Mouse (Mus musculus) naive thymus-derived CD4-positive, alpha-beta T cell, adult 2 months (primary cell): Measurements from ENCODE around the gene Ccdc134.

Source experiments
- DNase-seq: peaks from one replicate; pipeline ENCODE4 v3.0.0-alpha.2; 2011; ENCODE audit warnings: low read depth

The Ccdc134 gene

DNA sequence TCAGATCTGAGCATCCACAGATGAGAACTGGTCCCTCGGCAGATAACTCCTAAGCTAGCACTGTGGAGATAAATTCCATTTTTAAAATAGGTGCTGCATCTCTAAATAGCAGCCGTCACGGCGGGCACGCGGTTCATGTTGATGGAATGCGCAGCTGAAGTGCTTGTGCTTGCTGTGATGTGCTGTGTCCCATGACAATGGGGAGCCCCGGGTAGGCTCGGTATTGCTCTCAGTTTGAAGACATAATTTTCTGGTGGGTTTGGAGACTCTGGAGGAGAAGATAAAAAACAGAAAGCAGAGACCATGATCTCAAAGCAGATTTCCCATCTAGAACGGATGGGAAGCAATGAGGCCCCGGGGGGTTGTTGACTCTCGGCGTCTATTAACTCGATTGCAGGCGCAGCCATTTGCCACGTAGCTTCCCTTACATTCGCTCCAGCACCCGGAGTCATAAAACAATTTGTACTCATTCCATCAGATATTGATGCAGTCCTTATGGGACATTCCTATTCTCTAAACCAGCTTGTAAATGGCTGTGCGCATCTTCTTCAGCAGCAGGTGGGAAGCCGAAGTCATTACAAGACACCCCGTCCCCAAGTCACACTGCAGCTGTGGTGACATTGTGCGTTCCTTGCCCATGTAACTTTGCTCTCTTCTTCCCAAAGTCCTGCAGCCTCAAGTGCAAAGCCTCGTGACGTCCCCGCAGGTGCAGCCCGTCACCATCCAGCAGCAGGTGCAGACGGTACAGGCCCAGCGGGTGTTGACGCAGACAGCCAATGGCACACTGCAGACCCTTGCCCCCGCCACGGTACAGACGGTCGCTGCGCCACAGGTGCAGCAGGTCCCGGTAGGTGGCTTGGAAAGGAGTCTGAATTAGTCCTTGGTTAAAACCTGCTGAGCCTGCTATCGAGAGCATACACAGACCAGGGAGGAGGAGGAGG, 43.0 kb downstream of the Ccdc134 start:
- DNase-seq: no peak

DNA sequence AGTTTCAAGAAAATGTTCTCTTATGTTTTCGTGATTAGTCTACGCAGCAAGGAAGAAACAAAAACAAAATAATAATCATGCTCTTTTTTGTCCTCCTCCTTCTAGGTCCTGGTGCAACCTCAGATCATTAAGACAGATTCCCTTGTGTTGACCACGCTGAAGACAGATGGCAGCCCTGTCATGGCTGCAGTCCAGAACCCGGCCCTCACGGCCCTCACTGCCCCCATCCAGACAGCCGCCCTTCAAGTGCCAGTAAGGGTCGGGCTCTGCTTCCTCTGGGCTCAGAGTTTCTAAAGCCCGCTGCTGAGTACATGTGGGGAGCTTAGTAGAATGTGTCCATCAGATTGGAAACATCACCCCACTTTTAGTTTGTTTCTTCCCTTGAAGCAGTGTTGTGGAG, 44.9 kb downstream of the Ccdc134 start:
- DNase-seq: no peak

DNA sequence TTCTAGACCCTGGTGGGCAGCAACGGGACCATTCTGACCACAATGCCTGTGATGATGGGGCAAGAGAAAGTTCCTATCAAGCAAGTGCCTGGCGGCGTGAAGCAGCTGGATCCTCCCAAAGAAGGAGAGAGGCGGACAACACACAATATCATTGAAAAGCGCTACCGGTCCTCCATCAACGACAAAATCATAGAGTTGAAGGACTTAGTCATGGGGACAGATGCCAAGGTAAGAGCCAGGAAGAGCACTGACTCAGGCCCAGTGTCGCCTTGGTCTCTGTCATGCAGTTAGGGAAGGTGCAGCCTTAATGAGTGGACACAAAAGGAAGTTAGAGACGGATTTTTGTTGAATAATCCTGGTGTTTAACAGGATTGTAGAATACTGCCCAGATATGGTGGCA, 47.4 kb downstream of the Ccdc134 start:
- no peak for DNase-seq

DNA sequence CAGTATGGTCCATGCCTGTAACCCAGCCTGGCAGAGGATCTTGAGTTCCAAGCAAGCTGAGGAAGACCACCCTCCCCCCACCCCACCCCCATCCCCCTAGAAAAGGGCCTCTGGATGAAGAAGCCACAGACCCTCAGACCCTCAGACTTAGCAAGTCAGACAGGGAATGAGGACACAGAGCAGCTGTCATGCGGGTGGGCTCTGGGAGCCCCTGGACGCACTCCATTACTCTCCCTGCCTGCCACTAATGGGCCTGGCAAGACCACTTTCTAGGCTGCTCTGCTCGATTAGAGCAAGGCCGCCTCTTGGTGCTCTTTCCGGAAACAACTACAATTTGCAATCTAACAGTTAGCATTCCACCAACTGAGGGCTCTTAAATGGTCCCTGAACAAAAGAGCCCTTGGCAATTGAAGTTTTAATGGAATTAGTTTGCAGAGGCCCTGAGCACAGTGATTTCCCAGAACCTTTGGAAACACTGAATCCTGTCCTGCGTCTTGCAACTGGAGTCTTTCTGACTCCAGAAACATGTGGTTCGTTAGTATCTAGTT, 50.1 kb downstream of the Ccdc134 start:
- DNase-seq: no peak

DNA sequence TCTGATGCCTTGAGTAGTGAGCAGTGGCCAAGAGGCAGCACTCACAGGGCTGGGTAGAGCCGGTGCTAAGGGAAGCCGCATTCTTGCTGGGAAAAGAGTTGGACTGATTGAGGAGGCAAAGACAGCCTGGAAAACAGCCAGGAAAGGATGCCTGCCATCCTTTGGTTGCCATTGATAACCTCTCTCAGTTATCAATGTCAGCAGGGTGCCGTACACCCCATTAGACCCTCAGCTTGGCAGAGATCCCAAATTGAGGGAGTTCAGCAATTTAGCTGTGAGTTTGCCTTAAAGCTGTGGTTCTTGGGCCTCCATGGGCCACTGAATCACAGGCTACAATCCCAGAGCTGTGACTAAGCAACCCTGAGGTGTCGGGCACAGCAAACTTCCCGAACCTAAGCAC, 53.4 kb downstream of the Ccdc134 start:
- no peak for DNase-seq

DNA sequence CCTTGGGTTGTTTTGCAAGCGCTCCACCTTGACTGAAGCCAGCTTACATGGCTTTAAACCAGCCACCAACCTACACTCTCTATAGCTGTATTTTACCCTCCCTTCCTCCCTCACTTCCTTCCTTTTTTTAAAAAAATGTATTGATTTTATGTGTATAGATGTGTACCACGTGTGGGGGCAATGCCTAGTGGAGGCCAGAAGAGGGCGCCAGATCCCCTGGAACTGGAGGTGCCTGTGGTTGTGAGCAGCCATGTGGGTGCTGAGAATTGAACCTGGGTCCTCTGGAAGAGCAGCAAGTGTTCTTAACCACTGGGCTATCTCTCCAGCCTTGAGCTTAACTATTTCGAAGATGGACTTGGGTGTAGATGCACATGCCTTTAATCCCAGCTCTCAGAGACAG, 54.6 kb downstream of the Ccdc134 start:
- DNase-seq: no peak

DNA sequence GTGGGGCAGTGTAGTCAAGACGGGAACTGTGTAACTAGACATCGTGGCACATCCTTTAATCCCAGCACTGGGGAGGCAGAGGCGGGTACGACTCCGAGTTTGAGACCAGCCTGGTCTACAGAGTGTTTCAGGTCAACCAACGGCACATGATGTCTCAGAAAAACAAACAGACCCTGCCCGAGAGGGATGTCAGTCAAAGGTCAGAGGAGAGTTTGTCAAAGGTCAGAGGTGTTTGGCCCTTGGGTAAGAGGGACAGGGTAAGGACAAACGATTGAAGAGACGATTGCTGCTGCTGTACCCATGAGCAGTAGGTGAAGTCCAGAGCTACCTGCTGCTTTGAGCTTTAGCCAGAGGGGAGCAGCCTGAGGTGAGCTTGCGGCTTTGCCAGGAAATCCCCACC, 55.9 kb downstream of the Ccdc134 start:
- DNase-seq: no peak

DNA sequence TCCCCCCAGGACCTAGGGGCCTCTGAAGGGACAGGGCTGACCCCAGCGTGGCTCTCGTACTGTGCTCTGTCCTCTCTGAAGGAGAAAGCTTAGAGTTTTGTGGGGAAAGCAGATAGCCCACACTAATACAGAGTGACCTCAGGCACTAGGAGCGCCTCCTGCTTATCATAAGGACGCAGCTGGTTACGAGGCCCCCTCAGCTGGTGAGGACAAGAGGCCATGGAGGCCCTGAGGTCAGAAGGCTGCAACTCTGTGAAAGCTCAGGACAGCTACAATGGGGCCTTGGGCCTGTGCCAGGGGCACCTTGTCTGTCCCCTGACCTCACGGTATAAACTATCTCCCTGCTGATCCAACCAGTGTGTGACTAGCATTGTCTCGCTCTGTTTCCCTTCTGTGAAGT, 56.5 kb downstream of the Ccdc134 start:
- no peak for DNase-seq

DNA sequence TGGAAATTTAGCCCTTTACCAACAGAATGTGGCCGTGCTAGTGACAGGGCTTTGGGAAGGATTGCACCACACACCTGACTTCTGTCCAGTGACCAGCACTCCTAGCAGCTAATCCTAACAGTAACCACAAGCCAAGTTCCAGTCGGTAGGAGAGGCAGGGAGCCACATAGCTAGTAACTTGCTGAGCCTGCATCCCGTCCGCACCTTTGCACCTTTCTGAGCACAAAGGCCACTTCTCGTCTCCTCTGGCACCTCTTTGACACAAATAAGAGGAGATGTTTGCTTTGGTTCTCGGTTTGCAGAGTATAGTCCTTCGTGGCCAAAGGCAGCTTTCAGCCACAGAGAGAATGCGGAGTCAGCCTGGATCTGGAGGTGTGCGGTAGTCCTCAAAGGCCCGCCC, 56.9 kb downstream of the Ccdc134 start:
- DNase-seq: no peak

DNA sequence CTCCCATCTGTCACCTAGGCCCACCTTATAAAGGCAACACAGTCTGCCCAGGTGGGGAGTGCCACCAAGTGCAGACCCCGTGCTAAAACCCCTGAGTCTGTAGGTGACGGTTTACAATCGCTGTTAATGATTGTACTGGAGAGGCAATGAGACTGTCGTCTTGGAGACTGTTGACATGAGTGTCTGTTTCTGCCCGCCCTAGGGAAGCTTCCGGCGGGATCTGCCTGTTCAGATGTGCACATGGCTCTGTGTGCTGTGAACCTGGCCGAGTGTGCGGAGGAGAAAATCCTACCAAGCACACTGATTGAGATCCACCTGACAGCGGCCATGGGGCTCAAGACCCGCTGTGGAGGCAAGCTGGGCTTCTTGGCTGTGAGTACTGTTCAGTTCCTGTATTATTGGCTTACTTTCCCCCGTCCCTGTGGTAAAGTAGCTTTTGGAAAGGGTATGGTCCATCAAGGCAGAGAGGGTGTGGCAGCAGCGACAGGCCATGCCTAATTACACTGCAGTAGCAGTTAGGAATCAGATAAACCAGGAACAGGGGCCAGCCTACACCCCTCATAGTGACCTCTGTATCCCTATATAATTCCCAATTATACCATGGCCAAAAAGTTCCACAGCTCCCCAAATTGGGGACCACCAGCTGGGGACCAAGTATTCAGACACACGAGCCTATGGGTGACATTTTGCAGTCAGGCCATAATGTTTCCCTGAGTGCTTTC, 57.5 kb downstream of the Ccdc134 start:
- DNase-seq: no peak

DNA sequence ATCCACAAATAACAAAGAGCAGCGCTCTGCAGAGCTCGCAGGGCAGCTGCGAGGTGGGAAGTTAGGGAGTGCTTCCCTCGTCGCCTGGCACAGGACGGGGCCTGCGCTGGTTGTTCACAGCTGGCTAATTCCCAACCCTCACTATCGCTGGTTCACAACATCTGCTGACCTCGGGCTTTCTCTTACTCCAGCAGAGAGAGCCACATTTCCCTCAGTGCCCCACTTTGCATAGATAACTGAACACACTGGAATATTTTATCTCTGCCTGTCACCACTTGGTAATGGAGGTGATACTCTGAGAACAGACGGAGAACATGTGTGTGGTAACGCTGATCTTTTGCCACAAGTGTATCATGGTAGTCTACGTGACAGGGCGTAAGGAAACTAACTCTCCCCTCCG, 58.4 kb downstream of the Ccdc134 start:
- no peak for DNase-seq

DNA sequence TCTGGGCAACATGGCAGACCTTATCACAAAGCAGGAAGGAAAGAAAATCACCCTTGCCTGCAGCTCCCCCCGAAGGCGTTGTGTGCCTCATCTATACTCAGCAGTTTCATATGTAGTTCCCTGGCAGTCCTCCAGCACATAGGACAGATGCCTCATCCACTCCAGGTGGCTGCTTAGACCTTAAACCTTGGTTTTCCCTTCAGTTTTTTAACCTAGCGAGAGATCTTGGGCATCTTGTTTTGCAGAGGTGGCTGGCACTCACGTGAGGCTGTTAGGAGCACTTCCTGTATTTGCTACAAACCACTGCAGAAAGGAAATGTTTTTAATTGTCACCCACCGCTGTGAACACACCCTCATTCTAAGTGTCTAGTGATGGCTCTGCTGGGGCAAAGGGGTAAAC, 59.2 kb downstream of the Ccdc134 start:
- peak; percentile 76 for DNase-seq

DNA sequence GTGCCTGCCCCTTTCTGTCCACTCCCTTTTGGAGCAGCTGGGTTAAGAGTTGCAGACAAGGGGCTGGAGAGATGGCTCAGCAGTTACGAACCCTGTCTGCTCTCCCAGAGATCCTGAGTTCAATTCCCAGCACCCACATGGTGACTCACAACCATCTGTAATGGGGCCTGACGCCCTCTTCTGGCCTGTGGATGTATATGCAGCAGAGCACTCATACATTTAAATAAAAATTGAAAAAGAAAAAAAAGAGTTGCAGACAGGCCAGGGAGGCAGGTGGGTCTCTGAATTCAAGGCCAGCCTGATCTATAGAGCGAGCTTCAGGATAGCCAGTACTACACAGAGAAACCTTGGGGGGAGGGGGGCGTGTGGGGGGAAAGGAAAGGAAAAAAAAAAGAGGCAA, 59.7 kb downstream of the Ccdc134 start:
- DNase-seq: no peak

DNA sequence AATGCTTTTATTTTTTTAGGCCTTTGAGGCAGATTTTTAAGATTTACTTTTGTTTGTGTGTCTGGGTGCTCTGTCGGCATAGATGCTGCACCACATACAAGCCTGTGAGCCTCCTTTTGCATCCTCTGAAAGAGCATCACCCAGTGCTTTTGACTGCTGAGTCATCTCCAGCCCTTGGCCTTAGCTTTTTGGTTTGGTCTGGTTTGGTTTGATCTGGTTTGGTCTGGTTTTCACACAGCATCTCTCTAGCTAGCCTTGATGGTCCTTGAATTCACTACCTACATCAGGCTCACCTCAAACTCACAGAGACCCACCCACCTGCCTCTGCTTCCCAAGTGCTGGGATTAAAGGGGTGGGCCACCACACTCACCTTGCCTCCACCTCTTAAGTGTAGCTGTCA, 60.2 kb downstream of the Ccdc134 start:
- peak; percentile 34 for DNase-seq

DNA sequence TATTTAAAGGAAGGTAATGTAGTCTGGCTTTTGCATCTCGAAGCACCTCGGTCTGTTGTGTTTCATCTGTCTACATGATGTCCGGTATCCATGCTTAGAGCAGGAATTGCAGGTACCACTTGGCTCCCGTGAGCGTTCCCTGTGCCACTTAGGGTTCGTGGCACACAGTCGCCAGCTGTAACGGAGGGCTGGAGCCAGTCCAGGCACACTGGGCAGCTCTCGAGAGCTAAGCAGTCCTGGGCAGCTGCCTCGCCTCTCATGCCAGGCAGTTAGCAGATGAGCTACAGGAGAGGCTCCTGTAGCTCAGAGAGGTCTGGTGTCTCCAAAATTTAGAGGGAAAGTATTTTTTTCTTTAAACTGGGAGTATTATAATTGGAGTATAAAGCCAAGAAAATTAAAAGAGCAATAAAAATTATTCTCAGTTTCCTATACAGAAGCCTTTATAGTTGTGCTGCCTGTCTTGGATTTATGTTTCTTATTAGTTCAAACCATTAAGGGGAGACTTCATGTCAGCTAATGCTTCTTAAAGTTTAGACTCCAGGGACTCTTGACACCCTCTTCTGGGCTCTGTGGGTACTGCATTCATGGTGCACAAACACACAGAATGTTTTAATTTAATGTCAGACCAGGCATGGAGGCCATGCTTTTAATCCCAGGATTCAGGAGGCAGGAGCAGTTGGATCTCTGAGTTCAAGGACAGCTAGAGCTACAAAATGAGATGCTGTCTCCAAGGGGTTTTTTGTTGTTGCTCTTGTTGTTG, 60.9 kb downstream of the Ccdc134 start:
- DNase-seq: peak; percentile 77
